Mouse (Mus musculus) cerebellum, postnatal 10 days (tissue): ENCODE results near the gene Rhoa.
A peak's percentile ranks its signal among the peaks of the same experiment; 100 is the strongest.
"Not testable (repeated sequence)": the region's sequence is repeated elsewhere in the genome, so short reads cannot be mapped to it uniquely, and the experiment has no call there.

Source experiments
- DNase-seq, 2 experiments: peaks; one replicate each; pipeline ENCODE4 v3.0.0; 2021; ENCODE audit warnings: mixed read lengths in 2 of 2

Gene Rhoa

DNA sequence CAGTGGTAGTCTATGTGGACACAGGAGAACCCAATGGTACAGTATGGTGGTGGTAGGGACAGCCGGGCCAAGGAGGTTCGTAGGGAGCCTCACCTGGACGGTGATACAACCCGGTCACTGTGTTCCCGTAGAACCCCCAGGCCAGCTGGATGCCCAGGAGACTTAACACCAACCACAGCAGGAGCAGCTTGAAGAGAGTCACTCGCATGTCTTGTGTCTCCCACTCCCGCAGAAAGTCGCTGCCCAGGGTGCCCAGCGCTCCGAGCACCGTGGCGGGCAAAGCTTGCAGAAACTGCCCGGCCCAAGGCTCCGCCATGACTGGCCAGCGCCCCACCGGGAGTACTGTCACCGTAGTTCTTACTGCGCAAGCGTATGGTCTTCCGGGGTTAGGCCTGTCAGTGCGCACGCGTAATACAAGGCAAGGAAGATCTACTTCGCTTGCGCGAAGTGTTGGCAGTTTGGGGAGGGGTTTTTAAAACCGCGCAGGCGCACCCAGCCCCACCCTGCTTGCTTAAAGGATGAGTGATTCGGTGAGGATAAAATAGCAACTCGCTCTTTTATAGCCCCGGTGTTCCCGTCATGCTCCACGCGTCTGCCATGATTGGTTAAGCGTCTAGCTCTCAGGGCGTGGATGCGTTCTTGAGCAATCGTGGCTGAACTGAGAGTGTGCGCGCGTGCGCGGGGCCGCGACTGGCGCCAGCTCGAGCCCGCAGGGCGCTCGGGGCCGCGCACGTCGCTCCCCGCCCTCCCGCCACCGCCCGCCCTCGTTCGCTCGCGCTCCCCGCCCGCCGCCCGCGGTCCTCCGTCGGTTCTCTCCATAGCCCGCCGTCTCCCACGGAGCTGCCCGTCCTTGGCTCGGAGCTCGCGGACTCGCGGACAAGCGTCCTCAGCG, at the start of gene Rhoa, which contains the start of gene Tcta:
Rhoa (plus strand) TSS at position 501 of the 892 bp plus-strand sequence.
Tcta (minus strand) TSS at position 532 of the 892 bp plus-strand sequence.
- peak; percentile 96 to 98 for DNase-seq

DNA sequence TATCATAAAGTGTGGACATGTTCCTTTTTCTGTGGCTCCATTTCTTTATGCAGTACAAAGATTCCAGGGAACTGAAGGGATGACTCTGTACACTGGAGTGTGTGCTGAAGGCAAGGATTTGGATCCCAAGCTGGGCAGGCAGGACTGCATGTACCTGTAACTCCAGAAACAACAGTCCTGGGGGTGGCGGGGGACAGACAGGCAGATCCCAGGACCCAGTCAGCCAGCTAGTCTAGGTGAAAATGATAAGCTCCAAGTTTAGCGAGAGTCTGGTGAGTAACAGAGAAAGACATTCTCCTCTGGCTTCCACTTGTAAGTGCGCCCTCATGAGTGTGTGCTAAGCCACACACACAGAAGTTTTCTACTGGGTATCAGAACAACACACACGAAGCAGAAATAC, 45.4 kb upstream of the Rhoa start:
- DNase-seq = no peak

DNA sequence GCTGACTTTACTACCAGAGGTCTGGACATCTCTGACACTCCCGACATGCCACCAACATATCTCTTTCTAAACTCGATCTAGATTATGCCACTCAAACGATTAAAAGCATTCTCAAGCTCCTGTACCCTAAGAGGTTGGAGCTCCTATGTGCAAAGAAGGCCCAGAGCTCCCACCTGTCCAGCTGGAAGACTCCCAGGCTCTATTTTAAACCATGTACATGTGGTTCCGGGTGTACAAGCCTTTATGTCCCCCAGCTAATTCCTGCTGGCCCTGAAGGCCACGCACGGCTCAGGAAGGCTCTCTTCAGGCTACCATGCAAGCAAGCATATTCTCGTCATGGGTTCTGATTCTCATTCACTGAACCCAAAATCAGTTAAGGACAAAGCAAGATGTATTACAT, 44.1 kb upstream of the Rhoa start:
- DNase-seq = no peak

DNA sequence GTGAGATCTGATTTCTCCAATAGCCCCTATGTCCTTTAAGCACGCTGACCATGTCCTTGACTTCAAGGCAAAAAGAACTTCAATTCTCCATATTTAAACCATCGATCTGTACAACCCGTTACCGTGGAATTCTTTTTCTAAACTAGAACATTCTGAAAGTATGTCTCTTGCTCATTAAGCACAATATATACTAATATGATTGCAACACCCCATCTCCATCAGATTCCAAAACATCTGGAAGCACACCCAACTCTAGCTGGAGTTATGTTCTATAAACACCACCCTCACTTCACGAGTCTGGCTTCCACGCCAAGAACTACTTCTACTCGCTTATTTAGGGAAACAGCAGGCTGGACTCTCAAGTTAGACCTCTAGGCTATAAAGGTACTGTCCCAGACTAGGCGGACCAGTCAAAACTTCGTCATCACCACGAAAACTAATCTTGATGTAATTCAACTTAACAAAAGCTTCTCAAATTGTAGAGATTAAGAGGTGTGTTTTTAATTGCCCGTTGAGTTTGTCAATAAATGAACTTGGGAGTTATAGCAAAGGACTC, 43.4 kb upstream of the Rhoa start:
- DNase-seq = peak in 1 of 2 experiments; percentile 15

DNA sequence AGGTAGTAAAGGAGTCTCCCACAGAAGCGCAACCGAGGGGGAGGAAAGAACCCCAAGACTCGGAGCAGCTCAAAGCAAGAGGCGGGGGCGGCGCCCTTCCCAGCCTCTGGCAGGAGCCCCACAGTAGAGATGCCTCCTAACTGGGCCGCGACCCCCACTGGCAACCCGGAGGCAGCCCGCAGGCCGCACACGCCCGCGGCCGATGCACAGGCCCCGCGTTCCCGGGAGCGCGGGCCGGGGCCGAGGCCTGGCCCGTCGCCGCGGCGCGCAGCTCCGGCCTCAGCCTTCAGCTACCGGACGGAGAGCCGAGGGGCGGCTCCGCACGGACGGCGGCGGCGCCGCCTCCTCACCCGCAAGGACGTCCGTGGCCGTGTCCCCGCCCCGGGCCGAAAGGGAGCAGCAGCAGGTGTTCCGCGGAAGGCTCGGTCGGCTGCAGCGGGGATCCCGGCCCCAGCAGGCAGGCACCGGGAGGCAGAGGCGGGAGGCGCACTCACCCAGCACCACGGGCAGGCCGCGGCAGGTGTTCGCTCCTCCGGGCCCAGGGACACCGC, 42.7 kb upstream of the Rhoa start:
- DNase-seq = peak; percentile 68

DNA sequence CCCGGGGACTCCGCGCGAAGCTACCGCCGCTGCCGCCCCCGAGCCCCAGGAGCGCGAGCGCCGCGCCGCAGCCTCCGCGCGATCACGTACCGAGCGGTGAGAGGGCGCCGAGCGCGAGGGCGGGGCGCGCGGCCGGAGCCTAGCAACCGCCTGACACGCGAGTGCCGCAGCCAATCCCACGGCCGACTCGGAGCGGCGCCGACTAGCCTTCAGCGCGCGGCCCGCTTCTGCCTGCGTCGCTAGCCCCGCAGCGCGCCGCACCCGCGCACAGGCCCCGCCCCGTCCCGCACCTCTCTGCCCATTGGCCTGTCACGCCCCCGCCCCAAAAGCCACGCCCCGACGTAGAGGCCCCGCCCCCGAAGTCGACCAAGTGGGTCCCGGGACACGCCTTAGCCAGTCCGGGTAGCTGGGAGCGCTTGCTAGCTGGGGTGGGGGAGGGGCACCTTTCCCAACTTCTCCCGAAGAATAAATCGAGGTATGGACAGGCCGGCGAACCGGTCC, 42.2 kb upstream of the Rhoa start, which contains the start of gene Dag1:
Dag1 (minus strand) TSS at position 269 of the 501 bp plus-strand sequence.
- peak; percentile 100 for DNase-seq

DNA sequence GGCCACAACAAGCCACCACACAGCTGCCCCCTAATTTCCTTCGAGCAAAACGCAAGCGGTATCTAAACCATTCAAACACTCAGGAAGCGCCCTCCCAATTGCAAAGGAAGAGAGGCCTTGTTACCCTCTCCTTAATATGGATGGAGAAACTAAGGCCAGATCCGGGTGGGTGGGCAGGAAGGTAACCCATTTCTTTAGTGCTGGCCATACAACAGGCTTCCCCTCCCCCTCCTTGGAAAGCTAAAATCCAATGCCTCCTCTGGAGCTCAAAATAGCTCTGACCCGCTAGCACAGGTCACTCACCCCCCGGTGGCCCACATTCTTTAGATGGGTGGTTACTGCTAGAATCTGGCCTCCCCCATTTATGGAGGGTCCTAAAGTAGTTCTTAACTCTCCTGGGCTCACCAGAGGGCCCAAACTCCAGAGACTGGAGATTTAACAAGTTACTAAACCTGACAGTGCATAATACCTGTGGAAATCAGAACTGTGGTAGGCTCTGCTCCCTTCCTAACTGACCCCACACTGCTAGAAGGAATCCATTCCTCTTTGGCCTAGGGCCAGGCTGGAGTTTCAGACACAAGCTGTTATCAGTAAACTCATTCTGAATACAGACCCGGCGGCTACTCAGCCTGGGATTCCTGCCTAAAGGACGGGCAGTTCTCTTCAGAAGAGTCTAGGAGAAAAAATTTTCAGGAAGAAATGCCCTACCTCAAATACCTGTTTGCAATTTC, 41.6 kb upstream of the Rhoa start:
- DNase-seq = peak; percentile 66 to 68

DNA sequence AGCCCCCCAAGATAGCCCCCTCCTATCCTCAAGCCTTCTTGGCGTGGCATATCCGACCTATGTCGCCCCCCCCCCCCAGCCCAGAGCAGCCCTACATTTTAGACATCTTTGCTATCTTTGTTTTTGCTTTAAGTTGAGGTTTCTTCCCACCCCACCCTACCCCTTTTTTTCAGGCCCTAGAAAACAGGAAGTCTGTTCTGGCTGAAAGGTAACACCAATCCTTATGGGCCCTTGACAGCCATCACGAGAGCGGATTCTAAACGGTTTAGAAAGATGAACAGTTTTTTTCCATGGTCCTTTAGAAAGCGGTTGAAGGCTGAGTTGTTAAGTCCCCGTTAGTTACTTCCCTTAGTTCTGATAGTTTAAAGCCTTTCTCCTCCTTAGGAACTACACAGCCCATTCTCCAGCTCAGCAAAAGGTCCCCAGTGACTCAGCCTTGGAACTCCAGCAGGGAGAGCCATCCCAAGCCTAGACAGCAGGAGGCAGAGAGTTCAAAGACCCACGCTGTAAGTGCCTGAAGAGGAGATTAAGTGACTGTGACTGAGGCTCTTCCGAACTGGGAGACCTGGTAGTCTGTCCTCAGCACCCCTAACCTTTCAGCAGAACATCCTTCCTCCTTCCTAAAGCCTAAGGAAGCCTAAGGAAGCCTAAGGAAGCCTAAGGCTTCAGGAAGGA, 39.5 kb upstream of the Rhoa start:
- DNase-seq = no peak

DNA sequence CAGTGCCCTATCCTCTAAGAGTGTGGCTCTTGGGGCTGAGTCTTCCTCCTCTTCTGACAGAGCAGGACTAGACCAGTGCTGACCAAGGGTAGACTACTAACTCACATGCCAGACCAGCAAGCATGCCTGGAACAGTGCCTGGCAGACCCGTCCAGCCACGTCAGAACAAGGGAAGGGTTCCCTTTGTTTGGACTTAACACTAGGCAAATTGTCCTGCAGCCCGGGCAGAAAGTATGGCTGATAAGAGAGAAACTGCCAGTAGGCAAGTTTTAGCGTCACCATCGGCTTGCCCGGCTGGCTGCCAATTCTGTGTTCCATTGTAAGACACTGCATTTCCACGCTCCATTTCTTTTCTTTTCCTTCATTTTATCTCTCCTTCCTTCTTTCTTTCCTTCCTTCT, 38.2 kb upstream of the Rhoa start:
- DNase-seq = peak; percentile 9 to 12

DNA sequence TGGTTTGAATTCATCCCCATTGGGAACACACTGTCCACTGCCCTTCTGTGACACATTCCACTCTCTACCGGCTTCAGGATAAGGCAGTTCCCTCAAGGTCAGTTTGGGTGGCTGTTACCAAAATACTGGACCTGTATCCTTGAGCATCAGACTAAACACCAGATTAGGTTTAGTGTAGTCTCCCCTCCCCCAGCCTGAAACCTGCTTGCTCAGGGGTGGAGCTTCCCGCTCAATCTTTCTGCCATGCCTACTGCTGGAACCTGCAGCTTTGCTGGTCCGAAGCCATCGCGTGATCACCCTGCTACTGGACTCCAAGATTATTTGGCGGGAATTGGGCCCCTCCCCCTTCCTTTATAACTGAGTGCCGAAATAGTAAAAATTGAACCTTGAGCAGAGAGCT, 37.2 kb upstream of the Rhoa start:
- peak; percentile 14 to 25 for DNase-seq

DNA sequence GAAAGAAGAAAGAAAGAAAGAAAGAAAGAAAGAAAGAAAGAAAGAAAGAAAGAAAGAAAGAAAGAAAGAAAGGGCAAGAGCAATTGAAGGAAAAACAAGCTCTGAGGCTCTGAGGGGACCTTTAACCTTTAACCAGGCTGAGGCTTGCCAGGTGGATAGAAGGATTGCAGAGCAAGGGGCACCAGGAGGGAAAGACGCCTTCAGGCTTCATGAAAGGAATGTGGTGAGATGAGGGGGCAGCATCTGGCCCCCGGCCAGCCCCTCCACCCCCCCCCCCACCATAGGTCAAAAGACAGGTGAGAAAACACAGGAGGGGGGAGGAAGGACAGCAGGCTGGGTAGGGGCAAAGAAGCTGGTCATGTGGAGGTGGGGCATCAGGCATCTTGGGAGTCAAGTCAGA, 34.0 kb upstream of the Rhoa start:
- DNase-seq = no peak

DNA sequence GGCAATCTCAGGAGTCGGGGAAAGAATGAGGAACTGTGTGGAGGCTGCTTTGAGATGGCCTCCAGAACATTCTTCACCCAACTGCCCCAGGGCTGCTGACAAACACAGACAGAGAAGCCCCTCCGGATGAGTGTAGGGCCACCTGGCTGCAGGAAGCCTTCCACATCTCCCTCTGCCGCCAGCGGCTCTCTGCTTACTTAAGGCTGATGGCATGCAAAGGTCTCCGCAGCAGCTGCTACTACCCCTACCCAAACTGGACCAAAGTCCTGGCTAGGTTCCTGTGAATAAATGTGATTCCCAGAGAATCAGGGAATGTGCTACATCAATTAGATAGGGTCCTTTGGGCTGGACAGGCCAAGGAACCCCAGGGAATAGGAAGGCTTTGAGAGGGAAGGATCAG, 33.2 kb upstream of the Rhoa start:
- DNase-seq = no peak

DNA sequence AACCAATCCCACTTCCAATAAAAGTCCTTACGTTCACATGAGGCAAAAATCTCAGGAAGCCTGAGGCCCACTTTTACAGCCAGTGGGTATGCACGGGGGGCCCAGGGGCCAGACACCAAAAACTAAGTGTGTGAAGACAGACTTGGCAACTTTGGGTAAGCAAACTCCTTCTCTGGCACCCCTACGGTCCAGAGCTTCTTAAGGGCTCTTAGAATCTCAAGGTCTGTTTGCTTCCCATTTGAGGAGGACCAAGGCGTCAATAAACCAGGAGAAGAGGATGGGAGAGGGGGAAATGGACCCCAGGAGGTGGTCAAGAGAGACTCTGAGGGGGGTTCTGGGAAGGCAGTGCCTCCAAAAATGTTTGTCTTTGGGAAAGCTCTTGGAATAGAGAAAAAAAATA, 32.4 kb upstream of the Rhoa start:
- DNase-seq = no peak

DNA sequence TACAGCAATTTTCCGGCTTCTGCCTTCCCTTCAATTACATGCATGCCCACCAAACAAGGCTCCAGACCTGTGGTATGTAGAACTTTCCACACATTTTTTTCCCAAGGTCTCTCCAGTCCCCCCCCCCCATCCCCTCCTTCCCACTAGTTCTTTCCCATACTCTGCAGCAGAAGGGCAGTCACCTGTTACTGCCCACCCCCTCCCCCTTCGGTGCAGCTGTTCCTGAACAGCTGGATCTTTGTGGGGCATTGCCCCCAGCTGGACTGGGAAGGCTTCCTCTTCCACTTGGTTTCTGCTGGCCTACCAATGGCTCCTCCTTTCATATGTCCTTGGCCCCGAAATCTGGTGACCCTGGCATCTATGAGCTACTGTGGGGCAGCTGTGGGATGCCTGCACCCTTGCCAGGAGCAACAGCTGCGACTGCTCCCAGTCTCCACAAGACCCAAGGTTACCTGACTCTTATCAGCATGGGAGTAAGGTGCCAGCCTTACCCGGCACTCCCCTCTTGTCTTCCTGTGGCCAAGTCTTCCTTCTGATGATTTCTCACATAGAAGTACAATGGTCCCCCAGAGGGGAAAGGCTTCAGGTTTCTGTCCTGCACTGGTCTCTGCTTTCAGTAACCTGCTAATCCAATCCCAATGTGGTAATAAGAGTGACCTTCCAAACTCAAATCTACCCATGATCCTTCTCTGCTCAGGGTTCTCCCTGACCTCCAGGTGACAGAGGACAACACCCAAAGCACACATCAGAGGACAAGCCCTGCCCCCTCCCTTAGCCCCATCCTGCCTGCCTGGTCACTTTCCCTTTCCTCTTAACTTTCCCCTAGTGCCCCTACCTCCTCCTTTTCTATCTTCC, 31.2 kb upstream of the Rhoa start:
- no peak for DNase-seq

DNA sequence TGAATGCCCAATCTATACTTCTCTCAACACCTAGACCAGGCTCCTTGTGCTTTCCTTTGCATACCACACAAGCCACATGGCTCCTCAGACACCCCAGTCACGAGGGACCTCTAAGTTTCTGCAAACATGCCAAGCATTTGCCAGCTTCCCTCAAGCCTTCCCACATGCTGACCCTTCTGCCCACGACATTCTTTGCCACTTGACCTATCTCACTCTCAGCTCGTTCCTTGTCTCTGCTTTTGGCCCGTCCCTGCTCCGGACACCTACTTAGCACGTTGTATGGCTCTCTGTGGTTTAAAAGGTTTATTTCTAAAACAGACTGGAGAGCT, 30.6 kb upstream of the Rhoa start:
- no peak for DNase-seq

DNA sequence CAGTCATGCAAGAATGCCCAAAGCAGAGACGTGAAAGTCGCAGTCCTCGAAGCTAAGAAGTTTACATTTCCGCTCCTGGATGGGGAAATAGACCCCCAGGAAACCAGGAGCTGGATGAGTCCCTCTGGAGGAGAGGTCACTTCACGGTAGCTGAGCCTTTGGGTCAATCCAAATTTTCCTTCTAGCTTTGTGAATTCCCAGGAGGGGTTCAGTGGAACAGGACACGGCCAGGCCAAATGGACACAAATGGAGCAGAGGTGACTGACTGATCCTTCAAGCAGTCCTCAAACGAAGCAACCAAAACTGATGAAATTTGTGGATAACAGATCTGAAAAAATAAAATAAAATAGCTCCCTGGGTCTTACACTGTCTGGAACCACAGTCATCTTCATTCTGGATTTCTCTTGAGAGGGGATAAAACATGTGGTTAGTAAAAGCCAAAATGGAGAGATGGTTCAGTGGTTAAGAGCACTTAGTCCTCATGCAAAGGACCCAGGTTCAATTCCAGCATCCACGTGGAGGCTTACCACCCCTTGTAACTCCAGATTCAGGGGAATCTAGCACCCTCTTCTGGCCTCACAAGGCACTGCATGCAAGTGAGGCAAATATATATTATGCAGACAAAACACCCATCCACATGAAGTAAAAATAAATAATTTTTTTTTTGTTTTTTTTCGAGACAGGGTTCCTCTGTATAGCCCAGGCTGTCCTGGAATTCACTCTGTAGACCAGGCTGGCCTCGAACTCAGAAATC, 27.1 kb upstream of the Rhoa start:
- DNase-seq = peak; percentile 45 to 56

DNA sequence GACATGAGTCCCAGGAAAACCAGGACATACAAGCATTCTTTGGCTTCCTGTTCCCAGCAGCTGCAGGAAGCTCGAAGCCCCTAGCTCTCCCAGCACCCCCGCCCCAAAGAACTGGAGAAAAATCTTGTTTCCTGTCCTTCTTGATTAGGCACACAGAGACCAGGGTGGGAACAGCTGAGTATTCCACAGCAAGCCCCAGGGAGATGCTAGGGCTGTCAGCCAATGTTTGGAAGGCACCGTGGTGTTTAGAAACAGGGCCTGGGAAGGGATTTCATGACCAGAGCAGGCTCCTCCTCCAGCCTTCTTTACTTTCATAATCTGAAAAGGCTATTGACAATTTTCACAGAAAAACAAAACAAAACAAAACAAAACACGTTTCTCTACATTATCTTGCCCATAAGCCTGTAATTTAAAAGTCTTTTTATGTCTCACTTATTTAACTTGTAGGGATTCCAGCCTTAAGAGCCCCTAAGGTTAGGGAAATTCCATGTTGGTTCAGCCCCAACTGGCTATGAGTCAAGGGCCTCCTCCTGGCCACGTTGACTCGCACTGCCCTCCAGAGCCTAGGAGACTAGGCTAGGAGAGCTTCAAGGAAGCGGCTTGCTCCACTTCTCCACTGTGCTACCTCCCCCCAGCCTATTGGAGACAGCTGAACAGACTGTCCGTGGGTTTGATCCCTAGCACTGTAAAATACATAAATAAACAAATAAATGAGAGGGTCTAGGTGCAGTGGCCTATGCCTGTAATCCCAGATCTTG, 25.7 kb upstream of the Rhoa start:
- DNase-seq = peak; percentile 63 to 74

DNA sequence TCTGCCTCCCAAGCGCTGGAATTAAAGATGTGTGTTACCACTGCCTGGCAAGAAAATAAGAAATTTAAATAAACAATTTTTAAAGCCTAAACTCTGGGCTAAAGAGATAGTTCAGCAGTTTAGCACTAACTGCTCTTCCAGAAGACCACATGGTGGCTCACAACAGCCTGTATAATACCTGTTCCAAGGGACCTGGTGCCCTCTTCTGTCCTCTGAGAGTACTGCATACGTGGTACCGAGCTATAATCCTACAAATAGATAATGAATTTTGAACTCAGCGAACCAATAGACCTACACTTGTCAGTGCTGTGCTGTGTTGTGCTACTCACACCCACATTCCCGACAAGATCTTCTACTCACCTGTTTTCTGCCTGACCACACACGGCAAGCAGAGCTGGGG, 21.5 kb upstream of the Rhoa start:
- DNase-seq = peak; percentile 88 to 90

DNA sequence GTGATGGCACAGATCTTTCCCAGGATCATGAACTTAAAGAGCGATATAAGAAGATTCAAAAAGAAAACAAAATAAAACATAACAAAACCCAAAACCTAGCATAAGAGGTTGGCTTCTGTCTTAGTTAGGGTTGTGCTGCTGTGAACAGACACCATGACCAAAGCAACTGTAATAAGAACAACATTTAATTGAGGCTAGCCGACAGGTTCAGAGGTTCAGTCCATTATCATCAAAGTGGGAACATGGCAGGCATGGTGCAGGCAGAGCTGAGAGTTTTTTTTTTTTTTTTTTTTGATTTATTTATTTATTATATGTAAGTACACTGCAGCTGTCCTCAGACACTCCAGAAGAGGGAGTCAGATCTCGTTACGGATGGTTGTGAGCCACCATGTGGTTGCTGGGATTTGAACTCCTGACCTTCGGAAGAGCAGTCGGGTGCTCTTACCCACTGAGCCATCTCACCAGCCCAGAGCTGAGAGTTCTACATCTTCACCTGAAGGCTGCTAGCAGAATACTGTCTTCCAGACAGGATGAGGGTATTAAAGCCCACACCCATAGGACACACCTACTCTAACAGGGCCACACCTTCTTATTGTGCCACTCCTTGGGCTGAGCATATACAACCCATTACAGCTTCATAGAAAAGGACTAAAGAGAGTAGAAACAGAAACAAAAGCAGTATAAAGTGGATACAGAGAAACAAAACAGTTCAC, 18.2 kb upstream of the Rhoa start:
- DNase-seq = not testable (repeated sequence)
